Mouse (Mus musculus) heart, adult 10 weeks (tissue): ENCODE results near the gene Apba2. TPM values are rescaled to one million over a fixed set of nuclear protein-coding genes. Genes with fewer than 3 reads are reported as not detected.

Experiments used
- polyA plus RNA-seq: library from polyadenylated mRNA; stranded (reverse); fragments of 350-450 nt; fragmentation: Illumina TruSeq; extraction: RNeasy Lipid Tissue Mini Kit (QIAGEN cat#74804); gene quantifications from one replicate; pipeline ENCODE4 v1.2.3, GENCODE M21; 2014; ENCODE audit warnings: low read depth, low replicate concordance

Gene Apba2
- polyA plus RNA-seq: 1.5 TPM

DNA sequence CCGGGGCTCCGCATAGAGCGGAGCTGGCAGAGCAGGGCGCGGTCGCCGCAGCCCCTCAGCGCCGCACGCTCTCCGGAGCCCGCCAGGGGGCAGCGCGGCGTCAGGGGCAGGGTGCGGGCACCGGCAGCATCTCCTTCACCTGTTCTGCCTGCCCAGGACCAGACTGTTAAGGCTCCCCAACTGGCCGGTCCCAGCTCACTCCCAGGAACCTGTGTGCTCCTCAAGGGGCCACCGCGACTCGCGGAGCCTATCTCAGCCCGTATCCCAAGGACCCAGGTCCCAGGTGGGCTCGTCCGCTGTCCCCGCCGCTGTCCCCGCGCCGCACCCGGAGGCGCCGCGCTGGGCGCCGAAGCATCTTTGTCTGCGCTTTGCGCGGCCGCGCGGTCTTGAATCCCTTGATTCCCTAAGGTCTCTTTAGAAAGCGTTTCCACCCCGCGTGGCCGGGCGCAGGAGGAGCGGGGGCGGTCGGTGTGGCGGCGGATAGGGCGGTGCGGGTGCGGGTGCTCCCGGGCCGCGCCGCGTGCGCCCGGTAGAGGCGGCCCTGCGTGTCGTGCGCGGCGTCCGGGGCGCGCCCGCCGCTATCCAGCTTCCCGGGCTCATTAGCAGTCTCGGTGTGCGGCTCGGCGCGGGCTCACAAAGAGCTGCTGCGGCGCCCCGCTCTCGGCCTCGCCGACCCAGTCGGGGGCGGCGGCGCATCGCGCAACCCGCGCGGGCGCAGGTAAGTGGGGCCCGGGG lies at the start of gene Apba2:
Apba2 (plus strand) TSS at position 171 of the 735 bp plus-strand sequence.

Other genes with a start within 250 kb of the Apba2 start
- gene Mtmr10, start 214.1 kb upstream of the Apba2 start, polyA plus RNA-seq: 9.2 TPM
- 5.5 TPM for gene Fan1, start 127.6 kb upstream of the Apba2 start, polyA plus RNA-seq
- 14.3 TPM for gene Mphosph10, start 109.4 kb upstream of the Apba2 start, polyA plus RNA-seq
- gene Mcee, start 109.1 kb upstream of the Apba2 start, polyA plus RNA-seq: 231 TPM